Mouse (Mus musculus): ENCODE measurements around the gene Olfr1394. TPM values are rescaled to one million over a fixed set of nuclear protein-coding genes. Genes with fewer than 3 reads are reported as not detected.

Olfr1394 gene
- polyA plus RNA-seq (2014; fragmentation: Nextera tagmentation; extraction: Ambion mirVana), result not detected in 2 replicates

GRCm38 (mm10) chr11:49154077-49154476, at the start of gene Olfr1394:
TSS of gene Olfr1394 (plus strand) at chr11:49154377.
- DNase-seq (ENCODE audit: low spot score) (no peak), ATAC-seq (ENCODE audit: insufficient read depth, low FRiP score, low TSS enrichment) (no peak)
- Histone ChIP-seq H3K36me3 (ENCODE audit: control insufficient read depth, insufficient read depth, low read length) (no peaks in the 10 kb centered on the region), H3K9ac (ENCODE audit: low read length) (no peak within 1 kb of the TSS), H3K27me3 (ENCODE audit: control insufficient read depth, insufficient read depth, low read length) (no peaks in the 10 kb centered on the region), H3K27ac (ENCODE audit: low read depth, low read length) (no peak within 1 kb of the TSS), H3K9me3 (ENCODE audit: control insufficient read depth, low read length) (no peaks in the 10 kb centered on the region), H3K4me2 (ENCODE audit: low read depth) (no peak within 1 kb of the TSS), H3K4me3 (ENCODE audit: low read depth, low read length) (no peak within 1 kb of the TSS), H3K4me1 (ENCODE audit: control insufficient read depth, insufficient read depth, low read length) (no peaks in the 10 kb centered on the region)
- WGBS, result 80% methylated on average over 1 of the region's 1 CpGs

GRCm38 (mm10) chr11:49105752-49106151, 48.4 kb upstream of the Olfr1394 start:
- Histone ChIP-seq H3K36me3 (ENCODE audit: control insufficient read depth, insufficient read depth, low read length) (no peaks in the 10 kb centered on the region), H3K9me3 (ENCODE audit: control insufficient read depth, low read length) (no peaks in the 10 kb centered on the region), H3K4me1 (ENCODE audit: control insufficient read depth, insufficient read depth, low read length) (no peaks in the 10 kb centered on the region), H3K4me2 (ENCODE audit: low read depth) (no peak overlapping the region), H3K27me3 (ENCODE audit: control insufficient read depth, insufficient read depth, low read length) (no peaks in the 10 kb centered on the region), H3K27ac (ENCODE audit: low read depth, low read length) (no peak overlapping the region), H3K4me3 (ENCODE audit: low read depth, low read length) (no peak overlapping the region), H3K9ac (ENCODE audit: low read length) (no peak overlapping the region)
- no peak for ATAC-seq (ENCODE audit: insufficient read depth, low FRiP score, low TSS enrichment)
- 85% methylated on average over 1 of the region's 1 CpGs for WGBS
- DNase-seq (ENCODE audit: low spot score), result no peak

- Histone ChIP-seq H3K9ac (ENCODE audit: low read length) (no peak overlapping the region), H3K27me3 (ENCODE audit: control insufficient read depth, insufficient read depth, low read length) (no peaks in the 10 kb centered on the region), H3K4me2 (ENCODE audit: low read depth) (no peak overlapping the region), H3K4me3 (ENCODE audit: low read depth, low read length) (no peak overlapping the region), H3K9me3 (ENCODE audit: control insufficient read depth, low read length) (no peaks in the 10 kb centered on the region), H3K27ac (ENCODE audit: low read depth, low read length) (no peak overlapping the region), H3K36me3 (ENCODE audit: control insufficient read depth, insufficient read depth, low read length) (no peaks in the 10 kb centered on the region), H3K4me1 (ENCODE audit: control insufficient read depth, insufficient read depth, low read length) (no peaks in the 10 kb centered on the region)
- WGBS, result 69% methylated on average over 10 of the region's 10 CpGs
- DNase-seq (ENCODE audit: low spot score), result no peak
- ATAC-seq (ENCODE audit: insufficient read depth, low FRiP score, low TSS enrichment), result no peak
These were observed 46.3 kb upstream of the Olfr1394 start for GRCm38 (mm10) chr11:49107650-49108537.

GRCm38 (mm10) chr11:49108833-49109232, 45.3 kb upstream of the Olfr1394 start:
- no peaks in the 10 kb centered on the region for H3K27me3 ChIP-seq (ENCODE audit: control insufficient read depth, insufficient read depth, low read length)
- no peaks in the 10 kb centered on the region for H3K9me3 ChIP-seq (ENCODE audit: control insufficient read depth, low read length)
- no peak overlapping the region for H3K27ac ChIP-seq (ENCODE audit: low read depth, low read length)
- ATAC-seq (ENCODE audit: insufficient read depth, low FRiP score, low TSS enrichment), result no peak
- H3K4me2 ChIP-seq (ENCODE audit: low read depth), result no peak overlapping the region
- H3K4me3 ChIP-seq (ENCODE audit: low read depth, low read length), result no peak overlapping the region
- H3K4me1 ChIP-seq (ENCODE audit: control insufficient read depth, insufficient read depth, low read length), result no peaks in the 10 kb centered on the region
- WGBS, result 63% methylated on average over 1 of the region's 1 CpGs
- H3K36me3 ChIP-seq (ENCODE audit: control insufficient read depth, insufficient read depth, low read length), result no peaks in the 10 kb centered on the region
- no peak for DNase-seq (ENCODE audit: low spot score)
- no peak overlapping the region for H3K9ac ChIP-seq (ENCODE audit: low read length)

GRCm38 (mm10) chr11:49111000-49111399, 43.2 kb upstream of the Olfr1394 start:
- no peak for ATAC-seq (ENCODE audit: insufficient read depth, low FRiP score, low TSS enrichment)
- no peak overlapping the region for H3K9ac ChIP-seq (ENCODE audit: low read length)
- H3K36me3 ChIP-seq (ENCODE audit: control insufficient read depth, insufficient read depth, low read length), result no peaks in the 10 kb centered on the region
- H3K27ac ChIP-seq (ENCODE audit: low read depth, low read length), result no peak overlapping the region
- no peak overlapping the region for H3K4me2 ChIP-seq (ENCODE audit: low read depth)
- H3K4me3 ChIP-seq (ENCODE audit: low read depth, low read length), result no peak overlapping the region
- DNase-seq (ENCODE audit: low spot score), result no peak
- no peaks in the 10 kb centered on the region for H3K4me1 ChIP-seq (ENCODE audit: control insufficient read depth, insufficient read depth, low read length)
- WGBS, result 72% methylated on average over 1 of the region's 1 CpGs
- H3K9me3 ChIP-seq (ENCODE audit: control insufficient read depth, low read length), result no peaks in the 10 kb centered on the region
- no peaks in the 10 kb centered on the region for H3K27me3 ChIP-seq (ENCODE audit: control insufficient read depth, insufficient read depth, low read length)

GRCm38 (mm10) chr11:49112624-49113219, 41.5 kb upstream of the Olfr1394 start:
- no peak for ATAC-seq (ENCODE audit: insufficient read depth, low FRiP score, low TSS enrichment)
- H3K9me3 ChIP-seq (ENCODE audit: control insufficient read depth, low read length), result no peaks in the 10 kb centered on the region
- no peak overlapping the region for H3K9ac ChIP-seq (ENCODE audit: low read length)

GRCm38 (mm10) chr11:49114158-49114557, 40.0 kb upstream of the Olfr1394 start:
- no peak overlapping the region for H3K27ac ChIP-seq (ENCODE audit: low read depth, low read length)
- H3K4me1 ChIP-seq (ENCODE audit: control insufficient read depth, insufficient read depth, low read length), result no peaks in the 10 kb centered on the region
- no peak overlapping the region for H3K4me2 ChIP-seq (ENCODE audit: low read depth)
- DNase-seq (ENCODE audit: low spot score) (no peak), ATAC-seq (ENCODE audit: insufficient read depth, low FRiP score, low TSS enrichment) (no peak)
- no peak overlapping the region for H3K9ac ChIP-seq (ENCODE audit: low read length)
- no peaks in the 10 kb centered on the region for H3K27me3 ChIP-seq (ENCODE audit: control insufficient read depth, insufficient read depth, low read length)
- H3K9me3 ChIP-seq (ENCODE audit: control insufficient read depth, low read length), result no peaks in the 10 kb centered on the region
- H3K4me3 ChIP-seq (ENCODE audit: low read depth, low read length), result no peak overlapping the region
- no peaks in the 10 kb centered on the region for H3K36me3 ChIP-seq (ENCODE audit: control insufficient read depth, insufficient read depth, low read length)
- WGBS, result 81% methylated on average over 2 of the region's 2 CpGs

More at GRCm38 (mm10) chr11:49112624-49113219, 41.5 kb upstream of the Olfr1394 start:
- Histone ChIP-seq H3K4me3 (ENCODE audit: low read depth, low read length) (no peak overlapping the region), H3K27ac (ENCODE audit: low read depth, low read length) (no peak overlapping the region), H3K27me3 (ENCODE audit: control insufficient read depth, insufficient read depth, low read length) (no peaks in the 10 kb centered on the region), H3K4me1 (ENCODE audit: control insufficient read depth, insufficient read depth, low read length) (no peaks in the 10 kb centered on the region), H3K4me2 (ENCODE audit: low read depth) (no peak overlapping the region), H3K36me3 (ENCODE audit: control insufficient read depth, insufficient read depth, low read length) (no peaks in the 10 kb centered on the region)
- no peak for DNase-seq (ENCODE audit: low spot score)
- whole genome bisulfite sequencing, result 90% methylated on average over 6 of the region's 6 CpGs

GRCm38 (mm10) chr11:49114774-49115173, 39.4 kb upstream of the Olfr1394 start, which contains the start of gene Olfr1396:
TSS of gene Olfr1396 (minus strand) at chr11:49114874.
- H3K36me3 ChIP-seq (ENCODE audit: control insufficient read depth, insufficient read depth, low read length), result no peaks in the 10 kb centered on the region
- no peak within 1 kb of the TSS for H3K4me3 ChIP-seq (ENCODE audit: low read depth, low read length)
- no peak for DNase-seq (ENCODE audit: low spot score)

GRCm38 (mm10) chr11:49119635-49120034, 34.5 kb upstream of the Olfr1394 start:
- H3K9me3 ChIP-seq (ENCODE audit: control insufficient read depth, low read length), result no peaks in the 10 kb centered on the region
- no peaks in the 10 kb centered on the region for H3K36me3 ChIP-seq (ENCODE audit: control insufficient read depth, insufficient read depth, low read length)
- H3K9ac ChIP-seq (ENCODE audit: low read length), result no peak overlapping the region
- no peaks in the 10 kb centered on the region for H3K4me1 ChIP-seq (ENCODE audit: control insufficient read depth, insufficient read depth, low read length)
- no peak overlapping the region for H3K4me3 ChIP-seq (ENCODE audit: low read depth, low read length)
- H3K27me3 ChIP-seq (ENCODE audit: control insufficient read depth, insufficient read depth, low read length), result no peaks in the 10 kb centered on the region
- WGBS, result 93% methylated on average over 3 of the region's 3 CpGs
- H3K4me2 ChIP-seq (ENCODE audit: low read depth), result no peak overlapping the region
- DNase-seq (ENCODE audit: low spot score), result no peak
- H3K27ac ChIP-seq (ENCODE audit: low read depth, low read length), result no peak overlapping the region
- ATAC-seq (ENCODE audit: insufficient read depth, low FRiP score, low TSS enrichment), result no peak

More at GRCm38 (mm10) chr11:49114774-49115173, 39.4 kb upstream of the Olfr1394 start, which contains the start of gene Olfr1396:
- Histone ChIP-seq H3K27ac (ENCODE audit: low read depth, low read length) (no peak within 1 kb of the TSS), H3K4me1 (ENCODE audit: control insufficient read depth, insufficient read depth, low read length) (no peaks in the 10 kb centered on the region), H3K27me3 (ENCODE audit: control insufficient read depth, insufficient read depth, low read length) (no peaks in the 10 kb centered on the region), H3K4me2 (ENCODE audit: low read depth) (no peak within 1 kb of the TSS), H3K9me3 (ENCODE audit: control insufficient read depth, low read length) (no peaks in the 10 kb centered on the region), H3K9ac (ENCODE audit: low read length) (no peak within 1 kb of the TSS)
- ATAC-seq (ENCODE audit: insufficient read depth, low FRiP score, low TSS enrichment), result no peak

Data from neural tube, embryonic 11.5 days (tissue).